Mouse (Mus musculus): ENCODE results near the gene D5Ertd579e.

- TF ChIP-seq CTCF (conservative IDR thresholded peaks at IDR 0.05; ENCODE audit: low read length): no peak
- TF ChIP-seq POU5F1 (IDR thresholded peaks at IDR 0.05; ENCODE audit: borderline replicate concordance, low read length): no peak
These were observed 127.7 kb downstream of the D5Ertd579e start for GRCm38 (mm10) chr5:36568118-36568517.

Measured in E14TG2a.4 (cell line).